Mouse (Mus musculus): Measurements from ENCODE around the gene Fam189b.

DNA sequence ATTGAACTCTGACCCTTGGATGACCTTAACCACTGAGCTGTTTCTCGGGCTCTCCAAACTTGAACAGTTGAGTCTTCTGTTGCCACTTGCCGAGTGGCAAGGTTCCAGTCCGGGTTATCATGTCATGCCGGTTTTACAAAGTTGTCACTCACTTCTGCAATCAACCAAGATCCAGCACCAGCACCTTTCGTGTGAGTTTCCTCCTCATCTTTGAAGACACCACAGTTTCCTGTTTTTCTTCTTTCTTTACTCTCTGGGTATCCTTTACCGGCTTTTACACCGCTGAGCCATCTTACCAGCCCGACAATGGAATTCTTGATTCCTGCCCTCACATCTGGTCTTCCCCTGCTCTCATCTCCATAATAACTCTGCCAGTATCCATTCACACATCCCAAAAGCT, 7.5 kb downstream of the Fam189b start:
- no peak for TF ChIP-seq CTCF (IDR thresholded peaks at IDR 0.05; ENCODE audit: low read depth, low read length)
- TF ChIP-seq POLR2A (IDR thresholded peaks at IDR 0.05; ENCODE audit: extremely low read depth, insufficient read depth, low read length): no peak

All from liver, adult 2 months (tissue).